In genomic region chr7:79934461-79934860, GRCm38 (mm10) we compare ENCODE assay signal across 7 mouse cellular contexts. TPM values are rescaled to one million over a fixed set of nuclear protein-coding genes. Genes with fewer than 3 reads are reported as not detected.
DNase-seq lines count a peak whose midpoint lies in the region; ATAC-seq and TF ChIP-seq lines count a peak whose summit lies in the region.

No protein-coding gene starts in this region.

- H3K4me2 ChIP-seq in heart, postnatal 0 days (ENCODE audit: low read depth, low read length), result peak overlapping the region; percentile 74
- peak overlapping the region; percentile 64 for H3K4me2 ChIP-seq in liver, embryonic 11.5 days

- 0 out of 2 replicates have a peak, but pooled peaks have one; percentile 5 for ATAC-seq in heart, postnatal 0 days (ENCODE audit: insufficient read depth, low read depth)
- no peak for ATAC-seq in liver, embryonic 11.5 days (replicated peaks; ENCODE audit: low FRiP score)
- no peak for ATAC-seq in erythroid progenitor cell, adult 5-6 weeks (replicated peaks; ENCODE audit: low FRiP score, poor library complexity, severe bottlenecking)

- H3K36me3 ChIP-seq in heart, postnatal 0 days (replicated peaks; ENCODE audit: control insufficient read depth, insufficient read depth, low read length), result peaks cover 6% of the 10 kb centered on the region; the same call in 1 of the 2 replicates
- no peaks in the 10 kb centered on the region for H3K36me3 ChIP-seq in liver, embryonic 11.5 days (ENCODE audit: control insufficient read depth, insufficient read depth, low read length)
- H3K36me3 ChIP-seq in small intestine, adult 2 months (ENCODE audit: control insufficient read depth, insufficient read depth, low read length), result peaks cover 14% of the 10 kb centered on the region

- H3K27me3 ChIP-seq in heart, postnatal 0 days (ENCODE audit: control insufficient read depth, insufficient read depth, low read length), result no peaks in the 10 kb centered on the region
- H3K27me3 ChIP-seq in liver, embryonic 11.5 days (replicated peaks; ENCODE audit: control insufficient read depth, insufficient read depth, low read length), result peaks cover 12% of the 10 kb centered on the region
- H3K27me3 ChIP-seq in small intestine, adult 2 months (ENCODE audit: control insufficient read depth, insufficient read depth, low read length), result no peaks in the 10 kb centered on the region

- no peaks in the 10 kb centered on the region for H3K9me3 ChIP-seq in heart, postnatal 0 days (replicated peaks; ENCODE audit: control insufficient read depth, low read length)
- no peaks in the 10 kb centered on the region for H3K9me3 ChIP-seq in liver, embryonic 11.5 days (ENCODE audit: control insufficient read depth, low read length)

- H3K4me1 ChIP-seq in heart, postnatal 0 days (ENCODE audit: control insufficient read depth, insufficient read depth), result peaks cover 8% of the 10 kb centered on the region; the same call in 1 of the 2 replicates
- no peaks in the 10 kb centered on the region for H3K4me1 ChIP-seq in liver, embryonic 11.5 days (replicated peaks; ENCODE audit: control insufficient read depth, insufficient read depth, low read length)
- H3K4me1 ChIP-seq in small intestine, adult 2 months (ENCODE audit: control insufficient read depth, insufficient read depth, insufficient read length, low read length), result peaks cover 6% of the 10 kb centered on the region; the same call in 1 of the 2 replicates

- TF ChIP-seq EP300 in heart, postnatal 0 days (IDR thresholded peaks at IDR 0.05; ENCODE audit: low read depth), result no peak

- no peak for TF ChIP-seq CTCF in heart, postnatal 0 days (IDR thresholded peaks at IDR 0.05; ENCODE audit: low read depth)
- no peak for TF ChIP-seq CTCF in small intestine, adult 2 months (IDR thresholded peaks at IDR 0.05; ENCODE audit: extremely low read depth, insufficient read length, insufficient replicate concordance, low read depth, low read length)

- H3K27ac ChIP-seq in heart, postnatal 0 days (ENCODE audit: low read depth), result peak overlapping the region; percentile 75
- H3K27ac ChIP-seq in liver, embryonic 11.5 days (ENCODE audit: low read depth, low read length), result no peak overlapping the region; the same call in 1 of the 2 replicates
- peak overlapping the region; percentile 93 for H3K27ac ChIP-seq in small intestine, adult 2 months (ENCODE audit: insufficient read depth, low read depth, low read length)

- peak; percentile 7 for DNase-seq in ovary, postnatal 14 days (ENCODE audit: low spot score)
- no peak for DNase-seq in ovary, adult 18-20 months (ENCODE audit: low spot score)
- DNase-seq in cerebellum, postnatal 36 days, result peak; percentile 52 to 60
- peak; percentile 44 for DNase-seq in heart, postnatal 0 days (ENCODE audit: low spot score)
- no peak for DNase-seq in liver, embryonic 11.5 days (ENCODE audit: low spot score)

- TF ChIP-seq POLR2A in small intestine, adult 2 months (IDR thresholded peaks at IDR 0.05; ENCODE audit: low read depth, low read length), result no peak

- H3K4me3 ChIP-seq in heart, postnatal 0 days (ENCODE audit: low read depth, low read length), result peak overlapping the region; percentile 65
- H3K4me3 ChIP-seq in liver, embryonic 11.5 days (ENCODE audit: low read depth, low read length), result peak overlapping the region; percentile 50
- H3K4me3 ChIP-seq in small intestine, adult 2 months (ENCODE audit: low read depth, low read length), result peak overlapping the region; percentile 78

- peak overlapping the region; percentile 68 for H3K9ac ChIP-seq in heart, postnatal 0 days (replicated peaks; ENCODE audit: low read depth, low read length)
- H3K9ac ChIP-seq in liver, embryonic 11.5 days (ENCODE audit: low read depth, low read length), result peak overlapping the region; percentile 62

- 22% methylated on average over 5 of the region's 5 CpGs for WGBS in heart, postnatal 0 days
- 56% methylated on average over 5 of the region's 5 CpGs for WGBS in liver, embryonic 11.5 days
- 5% methylated on average over 5 of the region's 5 CpGs for WGBS in small intestine, adult 2 months

RNA-seq across cellular contexts. Expression of gene Arpin, which starts 0.7 kb away (rescaled TPM):
- total RNA-seq in heart, postnatal 0 days (2014; rRNA removed; ENCODE audit: low replicate concordance), result 39.0 and 54.3 TPM in 2 replicates
- 19.6 and 21.7 TPM in 2 replicates for polyA plus RNA-seq in heart, postnatal 0 days (2015; fragmentation: Nextera tagmentation; extraction: Ambion mirVana)
- polyA plus RNA-seq in liver, embryonic 11.5 days (2014; fragmentation: Nextera tagmentation; extraction: Ambion mirVana), result 9.9 and 10.6 TPM in 2 replicates
- polyA plus RNA-seq in small intestine, adult 2 months (2012; rRNA removed), result 21.3 and 23.2 TPM in 2 replicates
- total RNA-seq in erythroid progenitor cell, adult 5-6 weeks (2015; ENCODE audit: low replicate concordance), result not detected in 2 replicates
- not detected in 2 replicates for total RNA-seq in erythroid progenitor cell, adult 5-6 weeks (2017; ENCODE audit: low replicate concordance)

RNA-seq across cellular contexts. Expression of gene Ap3s2, which starts 14.0 kb away (rescaled TPM):
- 9.8 and 11.9 TPM in 2 replicates for total RNA-seq in heart, postnatal 0 days (2014; rRNA removed; ENCODE audit: low replicate concordance)
- polyA plus RNA-seq in heart, postnatal 0 days (2015; fragmentation: Nextera tagmentation; extraction: Ambion mirVana), result 20.5 and 21.5 TPM in 2 replicates
- 28.7 and 30.9 TPM in 2 replicates for polyA plus RNA-seq in liver, embryonic 11.5 days (2014; fragmentation: Nextera tagmentation; extraction: Ambion mirVana)
- polyA plus RNA-seq in small intestine, adult 2 months (2012; rRNA removed), result 5.2 and 10.4 TPM in 2 replicates
- total RNA-seq in erythroid progenitor cell, adult 5-6 weeks (2015; ENCODE audit: low replicate concordance), result 6.7 and 6.8 TPM in 2 replicates
- 1.5 and 1.9 TPM in 2 replicates for total RNA-seq in erythroid progenitor cell, adult 5-6 weeks (2017; ENCODE audit: low replicate concordance)

Comparison
In these comparisons a context has a peak if more than half of its experiments do, and no peak if none do; other contexts are left out.
1. DNase-seq: peak in ovary, postnatal 14 days (single experiment), cerebellum, postnatal 36 days (2 of 2) and heart, postnatal 0 days (single experiment); none in ovary, adult 18-20 months (single experiment) and liver, embryonic 11.5 days (single experiment).
2. Peak in every context shown above with its lines, with median percentiles within 50 percentile points of each other: H3K4me3 ChIP-seq.